In the genomic region with DNA sequence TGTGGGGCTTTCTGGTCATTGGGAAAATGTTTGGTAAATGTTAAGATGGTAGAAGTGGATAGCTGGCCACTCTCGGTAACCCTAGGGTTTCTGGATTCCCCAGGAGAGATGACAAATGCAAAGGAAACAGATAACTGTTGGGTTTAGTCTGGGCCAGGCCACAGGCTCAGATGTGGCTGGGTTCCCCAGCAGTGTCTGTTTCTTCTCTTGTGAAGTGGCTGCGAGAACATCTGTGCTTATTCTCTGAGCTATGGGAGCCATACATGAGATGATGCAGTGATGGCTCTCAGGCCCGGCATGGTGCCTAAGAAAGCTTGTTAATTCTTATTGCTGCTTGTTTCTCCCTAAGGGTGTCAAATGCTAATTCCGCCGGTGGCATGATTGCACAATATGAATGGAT, we compare ENCODE assay signal across 21 mouse cellular contexts. TPM values are rescaled to one million over a fixed set of nuclear protein-coding genes. Genes with fewer than 3 reads are reported as not detected.
"Had no signal": no experiment of that assay in that cellular context is flagged by ENCODE, and none has a peak within 500 bp of the region (broad histone marks: within the 10 kb centered on the region; RNA-seq: fewer than 3 reads in every experiment).

No protein-coding gene starts in this region.

- H3K4me2 ChIP-seq: liver, embryonic 11.5 days; liver, embryonic 15.5 days; midbrain, embryonic 15.5 days; neural tube, embryonic 12.5 days had no signal

- ATAC-seq: inflammation-experienced regulatory T-cells, adult 6 months; intestine, postnatal 0 days; lung, postnatal 0 days; midbrain, embryonic 15.5 days had no signal

- DNase-seq: kidney, adult 8-10 months; kidney, postnatal 4 days; lung, adult 2 months; lung, postnatal 36 days; retina, postnatal 1 day had no signal

- H3K27ac ChIP-seq: kidney, postnatal 0 days; layer of hippocampus, adult 2 months; limb, embryonic 10.5 days; liver, embryonic 15.5 days; midbrain, embryonic 15.5 days; neural tube, embryonic 12.5 days had no signal

- H3K36me3 ChIP-seq: limb, embryonic 10.5 days; liver, embryonic 15.5 days; midbrain, embryonic 15.5 days; neural tube, embryonic 12.5 days had no signal

- H3K9ac ChIP-seq: liver, embryonic 15.5 days; midbrain, embryonic 15.5 days; neural tube, embryonic 12.5 days had no signal

- H3K27me3 ChIP-seq: liver, embryonic 15.5 days; midbrain, embryonic 15.5 days; neural tube, embryonic 12.5 days had no signal

- H3K4me1 ChIP-seq: limb, embryonic 10.5 days; liver, embryonic 15.5 days; midbrain, embryonic 15.5 days; neural tube, embryonic 12.5 days had no signal

- H3K4me3 ChIP-seq: layer of hippocampus, adult 2 months; limb, embryonic 10.5 days; liver, embryonic 15.5 days; midbrain, embryonic 15.5 days; neural tube, embryonic 12.5 days had no signal

- H3K9me3 ChIP-seq: limb, embryonic 10.5 days; liver, embryonic 15.5 days had no signal

RNA-seq across cellular contexts. Expression of gene Dmbt1, which starts 27.8 kb away (rescaled TPM):
- total RNA-seq: layer of hippocampus, adult 2 months; layer of hippocampus, postnatal 14 days; left cerebral cortex, adult 18-20 months; left cerebral cortex, postnatal 10 days; megakaryocyte progenitor cell, adult 5-6 weeks; monocyte, adult 5-6 weeks; neutrophil, adult 5-6 weeks had no signal
- polyA plus RNA-seq: inflammation-experienced regulatory T-cells, adult 6 months; kidney, postnatal 0 days; limb, embryonic 10.5 days; liver, embryonic 11.5 days; lung, postnatal 0 days; neural tube, embryonic 12.5 days had no signal
